Mouse (Mus musculus) thymus, adult 2 months (tissue): Measurements from ENCODE around the gene Babam2. TPM values are rescaled to one million over a fixed set of nuclear protein-coding genes. Genes with fewer than 3 reads are reported as not detected.

Source experiments
- DNase-seq: peaks from one replicate; pipeline ENCODE4 v3.0.0; 2021
- H3K27ac ChIP-seq: fragments of 200-500 bp; 2 replicates; pipeline ENCODE4 v1.5.1; 2012; ENCODE audit warnings: low read length, control low read depth; ENCODE audit not compliant: control insufficient read depth, insufficient read depth
- H3K27me3 ChIP-seq: fragments of 200-500 bp; 2 replicates; pipeline ENCODE4 v1.6.1; 2012; ENCODE audit warnings: mild to moderate bottlenecking, low read length, moderate library complexity, mixed read lengths; ENCODE audit not compliant: control insufficient read depth, insufficient read depth
- H3K36me3 ChIP-seq: fragments of 200-500 bp; 2 replicates; pipeline ENCODE4 v1.6.1; 2012; ENCODE audit warnings: mild to moderate bottlenecking, low read length, moderate library complexity; ENCODE audit not compliant: control insufficient read depth, insufficient read depth
- H3K4me1 ChIP-seq: fragments of 200-500 bp; replicated peaks from 2 replicates; pipeline ENCODE4 v1.6.1; 2012; ENCODE audit warnings: low read length; ENCODE audit not compliant: control insufficient read depth, insufficient read depth
- H3K4me3 ChIP-seq: fragments of 200-500 bp; 2 replicates; pipeline ENCODE4 v1.5.1; 2012; ENCODE audit warnings: mild to moderate bottlenecking, low read length, control low read depth, moderate library complexity; ENCODE audit not compliant: control insufficient read depth, insufficient read depth
- CTCF ChIP-seq: fragments of 200-500 bp; IDR thresholded peaks from 2 replicates; pipeline ENCODE4 v1.5.1; 2012; ENCODE audit warnings: mild to moderate bottlenecking, control low read depth, low read length, moderate library complexity, borderline replicate concordance; ENCODE audit not compliant: control insufficient read depth, poor library complexity, insufficient read depth; ENCODE audit errors: extremely low read depth
- POLR2A ChIP-seq: fragments of 200-500 bp; IDR thresholded peaks from 2 replicates; pipeline ENCODE4 v1.6.1; 2012; ENCODE audit warnings: mild to moderate bottlenecking, low read length, control low read depth, moderate library complexity; ENCODE audit not compliant: control insufficient read depth, poor library complexity, insufficient read depth; ENCODE audit errors: extremely low read depth
- WGBS: fragments of 180-500 bp; shearing (Covaris S2); methylation state at CpG from one replicate; pipeline ENCODE4 v1.1.7; 2018; 5-methylcytosine and 5-hydroxymethylcytosine counted together
- polyA plus RNA-seq: library from polyadenylated mRNA; depleted of rRNA; stranded (reverse); fragments of >200 nt; gene quantifications from 2 replicates; pipeline ENCODE4 v1.2.3, GENCODE M21; 2012

Babam2 gene
- polyA plus RNA-seq, 1 experiment = 16.1 TPM

GRCm38 (mm10) chr5:32078986-32079385 is 381.5 kb downstream of the Babam2 start:
- H3K27ac ChIP-seq = no peak overlapping the region
- H3K27me3 ChIP-seq = no peaks in the 10 kb centered on the region
- no peaks in the 10 kb centered on the region for H3K4me1 ChIP-seq
- no peak for DNase-seq
- no peak overlapping the region for H3K4me3 ChIP-seq
- TF ChIP-seq CTCF (no peak), POLR2A (no peak)
- H3K36me3 ChIP-seq = no peaks in the 10 kb centered on the region
- 93% methylated on average over 4 of the region's 4 CpGs for WGBS

- Histone ChIP-seq H3K36me3 (no peaks in the 10 kb centered on the region), H3K27ac (no peak overlapping the region), H3K4me3 (no peak overlapping the region), H3K4me1 (no peaks in the 10 kb centered on the region), H3K27me3 (no peaks in the 10 kb centered on the region)
- 72% methylated on average over 7 of the region's 7 CpGs for WGBS
- DNase-seq = no peak
- TF ChIP-seq CTCF (no peak), POLR2A (no peak)
Measured at GRCm38 (mm10) chr5:32080490-32081219, 383.2 kb downstream of the Babam2 start.

- Histone ChIP-seq H3K4me3 (no peak overlapping the region), H3K27me3 (no peaks in the 10 kb centered on the region), H3K36me3 (no peaks in the 10 kb centered on the region), H3K4me1 (no peaks in the 10 kb centered on the region), H3K27ac (no peak overlapping the region)
- TF ChIP-seq CTCF = no peak
- TF ChIP-seq POLR2A = no peak
- no peak for DNase-seq
- WGBS = 97% methylated on average over 10 of the region's 10 CpGs
Measured at GRCm38 (mm10) chr5:32084401-32084804, 386.9 kb downstream of the Babam2 start.

- no peak for DNase-seq
- WGBS = 49% methylated on average over 2 of the region's 2 CpGs
- no peaks in the 10 kb centered on the region for H3K27me3 ChIP-seq
- no peak overlapping the region for H3K4me3 ChIP-seq
- H3K27ac ChIP-seq = no peak overlapping the region
- TF ChIP-seq POLR2A (no peak), CTCF (no peak)
- no peaks in the 10 kb centered on the region for H3K36me3 ChIP-seq
- H3K4me1 ChIP-seq = no peaks in the 10 kb centered on the region
Measured at GRCm38 (mm10) chr5:32085566-32085965, 388.1 kb downstream of the Babam2 start.

GRCm38 (mm10) chr5:32085971-32086370 is 388.5 kb downstream of the Babam2 start:
- no peaks in the 10 kb centered on the region for H3K4me1 ChIP-seq
- WGBS = 87% methylated on average over 2 of the region's 2 CpGs
- no peaks in the 10 kb centered on the region for H3K27me3 ChIP-seq
- no peak for TF ChIP-seq CTCF
- DNase-seq = no peak
- H3K27ac ChIP-seq = no peak overlapping the region
- H3K4me3 ChIP-seq = no peak overlapping the region
- no peaks in the 10 kb centered on the region for H3K36me3 ChIP-seq

- TF ChIP-seq CTCF (no peak), POLR2A (no peak)
- Histone ChIP-seq H3K36me3 (no peaks in the 10 kb centered on the region), H3K4me3 (no peak overlapping the region), H3K27me3 (no peaks in the 10 kb centered on the region), H3K27ac (no peak overlapping the region), H3K4me1 (no peaks in the 10 kb centered on the region)
- WGBS = 95% methylated on average over 6 of the region's 6 CpGs
- DNase-seq = no peak
Measured at GRCm38 (mm10) chr5:32086526-32087090, 389.1 kb downstream of the Babam2 start.

- no peak overlapping the region for H3K4me3 ChIP-seq
- TF ChIP-seq CTCF (no peak), POLR2A (no peak)
- no peaks in the 10 kb centered on the region for H3K36me3 ChIP-seq
- H3K4me1 ChIP-seq = no peaks in the 10 kb centered on the region
- 35% methylated on average over 5 of the region's 5 CpGs for WGBS
- DNase-seq = no peak
- H3K27ac ChIP-seq = no peak overlapping the region
- H3K27me3 ChIP-seq = no peaks in the 10 kb centered on the region
Measured at GRCm38 (mm10) chr5:32089481-32089880, 392.0 kb downstream of the Babam2 start.
